Mouse (Mus musculus) heart, embryonic 12.5 days (tissue): Measurements from ENCODE around the gene 1700034J05Rik. TPM values are rescaled to one million over a fixed set of nuclear protein-coding genes. Genes with fewer than 3 reads are reported as not detected.

Experiments used
- ATAC-seq: fragments of 200-750 bp; cut with Nextera tagmentation; 2 replicates; pipeline ENCODE4 v1.8.0; 2017; ENCODE audit warnings: moderate TSS enrichment, moderate library complexity; ENCODE audit not compliant: insufficient number of reproducible peaks, low FRiP score
- H3K27ac ChIP-seq: fragments of 300-500 bp; sonication (generic); 2 replicates; pipeline ENCODE4 v1.5.1; 2016; ENCODE audit warnings: mild to moderate bottlenecking, moderate library complexity; ENCODE audit not compliant: poor library complexity, severe bottlenecking
- H3K27me3 ChIP-seq: fragments of 300-500 bp; sonication (generic); replicated peaks from 2 replicates; pipeline ENCODE4 v1.6.1; 2016; ENCODE audit warnings: mild to moderate bottlenecking, moderate library complexity
- H3K36me3 ChIP-seq: fragments of 300-500 bp; sonication (generic); 2 replicates; pipeline ENCODE4 v1.6.1; 2016; ENCODE audit warnings: mild to moderate bottlenecking, moderate library complexity
- H3K4me1 ChIP-seq: fragments of 300-500 bp; sonication (generic); replicated peaks from 2 replicates; pipeline ENCODE4 v1.6.1; 2016; ENCODE audit warnings: mild to moderate bottlenecking
- H3K4me2 ChIP-seq: fragments of 300-500 bp; sonication (generic); 2 replicates; pipeline ENCODE4 v1.6.1; 2016; ENCODE audit warnings: mild to moderate bottlenecking, moderate library complexity
- H3K4me3 ChIP-seq: fragments of 300-500 bp; sonication (generic); 2 replicates; pipeline ENCODE4 v1.5.1; 2016; ENCODE audit warnings: mild to moderate bottlenecking
- H3K9ac ChIP-seq: fragments of 300-500 bp; sonication (generic); 2 replicates; pipeline ENCODE4 v1.6.1; 2016; ENCODE audit warnings: mild to moderate bottlenecking, moderate library complexity
- H3K9me3 ChIP-seq: fragments of 300-500 bp; sonication (generic); replicated peaks from 2 replicates; pipeline ENCODE4 v1.6.1; 2016; ENCODE audit warnings: mild to moderate bottlenecking, moderate library complexity
- WGBS: fragments of 180-500 bp; shearing (Covaris S2); methylation state at CpG from one replicate; pipeline ENCODE4 v1.1.7; 2016; 5-methylcytosine and 5-hydroxymethylcytosine counted together
- polyA plus RNA-seq: library from polyadenylated mRNA; unstranded; fragments of >200 nt; fragmentation: Nextera tagmentation; extraction: Ambion mirVana; gene quantifications from 2 replicates; pipeline ENCODE4 v1.2.1, GENCODE M21; 2016

Gene 1700034J05Rik
- polyA plus RNA-seq, 1 experiment from 2014 or later, result 0.17 TPM

- ATAC-seq, result no peak
- no peak overlapping the region for H3K27ac ChIP-seq
- H3K27me3 ChIP-seq, result no peaks in the 10 kb centered on the region
- H3K36me3 ChIP-seq, result no peaks in the 10 kb centered on the region
- no peak overlapping the region for H3K4me2 ChIP-seq
- H3K9ac ChIP-seq, result no peak overlapping the region
- 53% methylated on average over 10 of the region's 10 CpGs for WGBS
- H3K9me3 ChIP-seq, result no peaks in the 10 kb centered on the region
- peaks cover 62% of the 10 kb centered on the region for H3K4me1 ChIP-seq
- H3K4me3 ChIP-seq, result no peak overlapping the region
These were observed 4.4 kb downstream of the 1700034J05Rik start for GRCm38 (mm10) chr6:146949682-146950453.

GRCm38 (mm10) chr6:146947186-146947585 lies 7.0 kb downstream of the 1700034J05Rik start:
- Histone ChIP-seq H3K4me2 (no peak overlapping the region), H3K36me3 (no peaks in the 10 kb centered on the region), H3K4me3 (no peak overlapping the region), H3K27ac (peak overlapping the region; percentile 27; the same call in 1 of the 2 replicates), H3K9me3 (no peaks in the 10 kb centered on the region), H3K4me1 (peaks cover 66% of the 10 kb centered on the region), H3K27me3 (no peaks in the 10 kb centered on the region), H3K9ac (no peak overlapping the region)
- WGBS, result 56% methylated on average over 4 of the region's 4 CpGs
- no peak for ATAC-seq

- H3K36me3 ChIP-seq, result no peaks in the 10 kb centered on the region
- ATAC-seq, result peak; percentile 52; the same call in 1 of the 2 replicates
- H3K27me3 ChIP-seq, result no peaks in the 10 kb centered on the region
- peaks cover 73% of the 10 kb centered on the region for H3K4me1 ChIP-seq
- H3K9me3 ChIP-seq, result no peaks in the 10 kb centered on the region
- WGBS, result 39% methylated on average over 6 of the region's 6 CpGs
- no peak overlapping the region for H3K4me3 ChIP-seq
- H3K27ac ChIP-seq, result peak overlapping the region; percentile 60
- H3K9ac ChIP-seq, result no peak overlapping the region
- peak overlapping the region; percentile 12; the same call in 1 of the 2 replicates for H3K4me2 ChIP-seq
These were observed 7.7 kb downstream of the 1700034J05Rik start for GRCm38 (mm10) chr6:146946327-146947029.

GRCm38 (mm10) chr6:146944830-146945229 lies 9.4 kb downstream of the 1700034J05Rik start:
- peaks cover 74% of the 10 kb centered on the region for H3K4me1 ChIP-seq
- no peaks in the 10 kb centered on the region for H3K9me3 ChIP-seq
- no peak overlapping the region for H3K9ac ChIP-seq
- peaks cover 5% of the 10 kb centered on the region for H3K36me3 ChIP-seq
- no peak for ATAC-seq
- WGBS, result 50% methylated on average over 4 of the region's 4 CpGs
- H3K4me3 ChIP-seq, result no peak overlapping the region
- peak overlapping the region; percentile 66; the same call in 1 of the 2 replicates for H3K27ac ChIP-seq
- no peak overlapping the region for H3K4me2 ChIP-seq
- H3K27me3 ChIP-seq, result no peaks in the 10 kb centered on the region

- no peak for ATAC-seq
- H3K36me3 ChIP-seq, result peaks cover 13% of the 10 kb centered on the region
- no peak overlapping the region for H3K4me2 ChIP-seq
- H3K4me1 ChIP-seq, result peaks cover 75% of the 10 kb centered on the region
- H3K9me3 ChIP-seq, result no peaks in the 10 kb centered on the region
- no peak overlapping the region for H3K9ac ChIP-seq
- no peaks in the 10 kb centered on the region for H3K27me3 ChIP-seq
- no peak overlapping the region for H3K4me3 ChIP-seq
- H3K27ac ChIP-seq, result no peak overlapping the region
These were observed 10.2 kb downstream of the 1700034J05Rik start for GRCm38 (mm10) chr6:146944009-146944408.

- H3K36me3 ChIP-seq, result peaks cover 18% of the 10 kb centered on the region
- no peaks in the 10 kb centered on the region for H3K9me3 ChIP-seq
- H3K9ac ChIP-seq, result no peak overlapping the region
- H3K4me1 ChIP-seq, result peaks cover 62% of the 10 kb centered on the region
- ATAC-seq, result no peak
- WGBS, result 70% methylated on average over 7 of the region's 7 CpGs
- H3K4me2 ChIP-seq, result no peak overlapping the region
- no peak overlapping the region for H3K4me3 ChIP-seq
- H3K27me3 ChIP-seq, result no peaks in the 10 kb centered on the region
- H3K27ac ChIP-seq, result no peak overlapping the region
These were observed 12.5 kb downstream of the 1700034J05Rik start for GRCm38 (mm10) chr6:146941505-146942275.

- WGBS, result 74% methylated on average over 8 of the region's 8 CpGs
These were observed 15.2 kb downstream of the 1700034J05Rik start for GRCm38 (mm10) chr6:146939026-146939425.

GRCm38 (mm10) chr6:146935957-146936356 lies 18.3 kb downstream of the 1700034J05Rik start:
- H3K9me3 ChIP-seq, result no peaks in the 10 kb centered on the region
- WGBS, result 85% methylated on average over 5 of the region's 6 CpGs
- H3K36me3 ChIP-seq, result peaks cover 18% of the 10 kb centered on the region
- no peaks in the 10 kb centered on the region for H3K27me3 ChIP-seq
- H3K4me2 ChIP-seq, result no peak overlapping the region
- H3K4me1 ChIP-seq, result peaks cover 56% of the 10 kb centered on the region
- no peak for ATAC-seq
- 0 out of 2 replicates have a peak overlapping the region, but pooled peaks have one; percentile 1 for H3K27ac ChIP-seq
- no peak overlapping the region for H3K4me3 ChIP-seq
- H3K9ac ChIP-seq, result no peak overlapping the region

More at GRCm38 (mm10) chr6:146939026-146939425, 15.2 kb downstream of the 1700034J05Rik start:
- peaks cover 18% of the 10 kb centered on the region for H3K36me3 ChIP-seq
- no peak overlapping the region for H3K4me3 ChIP-seq
- peaks cover 58% of the 10 kb centered on the region for H3K4me1 ChIP-seq
- H3K9ac ChIP-seq, result no peak overlapping the region
- no peak for ATAC-seq
- no peak overlapping the region for H3K27ac ChIP-seq
- H3K9me3 ChIP-seq, result no peaks in the 10 kb centered on the region
- H3K4me2 ChIP-seq, result no peak overlapping the region
- H3K27me3 ChIP-seq, result no peaks in the 10 kb centered on the region

GRCm38 (mm10) chr6:146933123-146933522 lies 21.1 kb downstream of the 1700034J05Rik start:
- no peaks in the 10 kb centered on the region for H3K36me3 ChIP-seq
- H3K27me3 ChIP-seq, result no peaks in the 10 kb centered on the region
- H3K27ac ChIP-seq, result 0 out of 2 replicates have a peak overlapping the region, but pooled peaks have one; percentile 49
- H3K4me1 ChIP-seq, result peaks cover 55% of the 10 kb centered on the region
- 42% methylated on average over 6 of the region's 6 CpGs for WGBS
- H3K9me3 ChIP-seq, result no peaks in the 10 kb centered on the region
- no peak overlapping the region for H3K4me3 ChIP-seq
- H3K9ac ChIP-seq, result no peak overlapping the region
- peak; percentile 66 for ATAC-seq
- no peak overlapping the region for H3K4me2 ChIP-seq

GRCm38 (mm10) chr6:146929031-146929430 lies 25.2 kb downstream of the 1700034J05Rik start:
- H3K9ac ChIP-seq, result no peak overlapping the region
- H3K4me1 ChIP-seq, result peaks cover 44% of the 10 kb centered on the region
- ATAC-seq, result no peak
- H3K9me3 ChIP-seq, result no peaks in the 10 kb centered on the region
- WGBS, result 89% methylated on average over 2 of the region's 2 CpGs
- H3K4me2 ChIP-seq, result no peak overlapping the region
- H3K27me3 ChIP-seq, result no peaks in the 10 kb centered on the region
- no peak overlapping the region for H3K4me3 ChIP-seq
- H3K36me3 ChIP-seq, result no peaks in the 10 kb centered on the region
- no peak overlapping the region for H3K27ac ChIP-seq

- no peaks in the 10 kb centered on the region for H3K36me3 ChIP-seq
- 26% methylated on average over 3 of the region's 3 CpGs for WGBS
- H3K9ac ChIP-seq, result no peak overlapping the region
- ATAC-seq, result no peak
- peaks cover 40% of the 10 kb centered on the region for H3K4me1 ChIP-seq
- no peak overlapping the region for H3K4me2 ChIP-seq
- H3K9me3 ChIP-seq, result no peaks in the 10 kb centered on the region
- no peaks in the 10 kb centered on the region for H3K27me3 ChIP-seq
- H3K27ac ChIP-seq, result peak overlapping the region; percentile 56
- H3K4me3 ChIP-seq, result no peak overlapping the region
These were observed 26.1 kb downstream of the 1700034J05Rik start for GRCm38 (mm10) chr6:146928108-146928507.
